Mouse (Mus musculus): Measurements from ENCODE around the gene Zmiz1. TPM values are rescaled to one million over a fixed set of nuclear protein-coding genes. Genes with fewer than 3 reads are reported as not detected.
A peak's percentile ranks its signal among the peaks of the same experiment; 100 is the strongest.

Zmiz1 gene
- polyA plus RNA-seq, 1 experiment from 2014 or later, result 22.4 TPM

DNA sequence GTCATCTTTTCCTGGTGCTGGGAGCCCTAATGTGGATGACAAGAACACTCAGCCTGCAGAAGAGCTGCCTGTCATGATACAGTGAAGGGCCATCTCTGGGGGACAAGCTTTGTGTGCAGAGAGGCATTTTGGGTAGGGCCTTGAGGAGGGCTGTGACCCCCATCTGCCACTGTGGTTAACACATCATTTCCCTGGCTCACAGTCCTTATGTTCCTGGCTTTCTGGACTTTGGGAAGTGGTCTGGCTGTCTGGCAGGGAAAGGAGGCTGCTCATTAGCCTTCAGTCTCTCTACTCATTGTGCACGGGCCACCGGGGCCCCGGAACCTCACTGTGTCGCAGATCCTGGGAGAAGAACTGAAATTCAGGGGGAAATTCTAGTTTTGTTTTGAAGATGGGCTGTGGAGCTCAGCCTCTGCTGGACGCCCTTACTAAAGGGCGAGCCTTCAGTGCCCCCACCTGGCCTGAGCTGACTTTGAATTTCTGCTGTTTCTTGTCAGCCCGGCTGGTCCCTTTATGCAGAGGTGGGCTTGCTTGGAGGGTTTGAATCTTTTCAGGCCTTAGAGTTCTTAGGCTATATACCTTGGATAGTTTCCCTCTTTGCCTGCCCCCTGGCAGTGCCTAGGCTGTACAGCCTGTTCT is 10.0 kb downstream of the Zmiz1 start:
- H3K9ac ChIP-seq (ENCODE audit: low read length), result no peak overlapping the region
- 73% methylated on average over 7 of the region's 7 CpGs for WGBS

DNA sequence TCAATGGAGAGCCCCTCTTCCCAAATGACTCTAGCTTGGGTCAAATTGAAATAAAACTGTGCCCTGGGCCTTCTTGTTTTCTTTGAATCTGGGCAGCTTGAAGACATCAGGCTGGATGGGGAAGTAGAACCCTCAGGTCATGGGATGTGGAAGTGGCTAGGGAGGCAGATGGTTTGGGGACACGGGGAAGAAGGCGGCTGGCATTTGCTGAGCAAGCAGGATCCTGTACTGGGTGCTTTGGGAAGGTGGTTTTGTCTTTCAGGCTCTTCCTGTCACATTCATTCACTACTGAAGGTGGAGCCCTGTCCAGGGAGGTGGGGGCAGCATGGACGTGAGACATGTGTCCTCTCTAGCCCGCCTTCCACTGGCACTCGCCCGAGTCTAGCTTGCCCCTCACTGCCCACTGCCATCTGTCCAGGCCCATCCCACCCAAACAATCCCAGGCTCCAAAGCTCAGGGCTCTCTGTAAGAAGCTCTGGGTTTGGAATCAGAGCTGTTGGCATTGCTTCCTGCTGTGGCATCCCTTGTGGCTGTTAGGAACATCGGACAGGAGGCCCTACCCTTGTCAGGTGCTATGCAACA is 11.3 kb downstream of the Zmiz1 start:
- H3K4me1 ChIP-seq (replicated peaks; ENCODE audit: control insufficient read depth, insufficient read depth, low read length), result peaks cover 67% of the 10 kb centered on the region
- 62% methylated on average over 7 of the region's 7 CpGs for WGBS
- no peak overlapping the region for H3K4me2 ChIP-seq (ENCODE audit: low read depth, low read length)
- no peak overlapping the region for H3K4me3 ChIP-seq (ENCODE audit: low read length)
- no peak overlapping the region for H3K27ac ChIP-seq (ENCODE audit: low read length)
- no peaks in the 10 kb centered on the region for H3K27me3 ChIP-seq (ENCODE audit: control insufficient read depth, insufficient read depth, low read depth, low read length)
- H3K36me3 ChIP-seq (ENCODE audit: control insufficient read depth, insufficient read depth, low read length), result no peaks in the 10 kb centered on the region
- no peak for ATAC-seq (ENCODE audit: low read depth)
- H3K9ac ChIP-seq (ENCODE audit: low read length), result no peak overlapping the region
- H3K9me3 ChIP-seq (ENCODE audit: control insufficient read depth, low read length), result no peaks in the 10 kb centered on the region

More for the DNA sequence above, 10.0 kb downstream of the Zmiz1 start:
- peaks cover 67% of the 10 kb centered on the region for H3K4me1 ChIP-seq (replicated peaks; ENCODE audit: control insufficient read depth, insufficient read depth, low read length)
- no peak overlapping the region for H3K4me2 ChIP-seq (ENCODE audit: low read depth, low read length)
- no peaks in the 10 kb centered on the region for H3K27me3 ChIP-seq (ENCODE audit: control insufficient read depth, insufficient read depth, low read depth, low read length)
- H3K9me3 ChIP-seq (ENCODE audit: control insufficient read depth, low read length), result no peaks in the 10 kb centered on the region
- H3K4me3 ChIP-seq (ENCODE audit: low read length), result no peak overlapping the region
- no peak overlapping the region for H3K27ac ChIP-seq (ENCODE audit: low read length)
- no peaks in the 10 kb centered on the region for H3K36me3 ChIP-seq (ENCODE audit: control insufficient read depth, insufficient read depth, low read length)
- ATAC-seq (ENCODE audit: low read depth), result no peak

DNA sequence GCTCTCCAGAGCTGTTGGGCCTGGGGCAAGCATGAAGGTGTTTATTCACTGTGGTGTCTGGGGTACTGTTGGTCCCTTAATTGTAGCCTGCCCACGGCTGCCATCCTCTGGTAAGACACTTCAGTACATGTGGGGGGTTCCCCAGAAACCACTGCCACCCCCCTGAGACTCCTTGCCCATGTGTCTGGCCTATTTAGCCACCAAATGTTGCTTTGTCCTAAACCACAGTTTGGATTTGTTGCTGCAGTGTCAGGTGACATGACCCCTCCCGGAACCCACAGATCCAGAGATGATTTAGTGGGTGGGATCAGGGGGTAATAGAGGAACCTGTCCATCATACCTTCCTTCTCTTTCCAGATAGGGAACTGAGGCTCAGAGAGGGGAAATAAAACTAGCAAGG is 12.1 kb downstream of the Zmiz1 start:
- no peaks in the 10 kb centered on the region for H3K9me3 ChIP-seq (ENCODE audit: control insufficient read depth, low read length)
- no peaks in the 10 kb centered on the region for H3K27me3 ChIP-seq (ENCODE audit: control insufficient read depth, insufficient read depth, low read depth, low read length)
- 39% methylated on average over 2 of the region's 2 CpGs for WGBS
- ATAC-seq (ENCODE audit: low read depth), result no peak
- H3K27ac ChIP-seq (ENCODE audit: low read length), result no peak overlapping the region
- H3K4me3 ChIP-seq (ENCODE audit: low read length), result no peak overlapping the region
- H3K9ac ChIP-seq (ENCODE audit: low read length), result no peak overlapping the region
- H3K4me1 ChIP-seq (replicated peaks; ENCODE audit: control insufficient read depth, insufficient read depth, low read length), result peaks cover 68% of the 10 kb centered on the region
- no peak overlapping the region for H3K4me2 ChIP-seq (ENCODE audit: low read depth, low read length)
- H3K36me3 ChIP-seq (ENCODE audit: control insufficient read depth, insufficient read depth, low read length), result no peaks in the 10 kb centered on the region

DNA sequence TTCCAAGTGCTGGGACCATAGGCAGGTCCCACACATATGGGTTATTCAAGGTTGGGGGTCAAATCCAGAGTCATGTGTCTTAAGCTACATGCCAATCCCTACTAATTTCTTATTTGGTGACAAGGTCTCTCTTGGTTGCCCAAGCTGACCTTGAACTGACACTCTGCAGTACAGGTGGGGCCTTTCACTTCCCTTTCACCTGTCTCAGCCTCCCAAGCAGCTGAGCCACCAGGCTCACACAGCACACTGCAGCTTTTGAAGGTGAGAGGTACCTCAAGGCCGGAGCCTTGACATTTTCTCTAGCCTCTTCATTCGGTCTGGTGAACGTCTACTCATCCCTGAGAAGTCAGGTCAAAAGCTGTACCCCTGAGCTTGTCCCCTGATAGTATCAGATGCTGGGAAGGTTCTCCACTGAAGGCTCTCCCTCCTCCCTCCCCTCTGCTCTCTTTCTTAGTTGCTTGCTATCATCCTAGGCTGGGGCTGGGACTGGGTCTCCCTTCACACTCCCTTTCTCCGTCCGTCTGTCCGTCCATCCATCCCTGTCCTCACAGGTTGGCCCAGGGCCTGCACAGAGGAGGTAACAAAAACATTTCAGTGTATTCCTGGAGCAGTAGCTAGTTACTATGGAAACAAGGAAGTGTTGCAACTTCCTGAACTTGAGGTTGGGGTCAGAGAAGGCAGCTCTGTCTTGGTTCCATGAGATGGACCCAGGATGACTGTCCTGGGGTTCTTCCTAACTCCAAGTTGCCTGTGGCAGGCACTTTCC is 13.3 kb downstream of the Zmiz1 start:
- Histone ChIP-seq H3K36me3 (ENCODE audit: control insufficient read depth, insufficient read depth, low read length) (no peaks in the 10 kb centered on the region), H3K9me3 (ENCODE audit: control insufficient read depth, low read length) (no peaks in the 10 kb centered on the region), H3K4me1 (replicated peaks; ENCODE audit: control insufficient read depth, insufficient read depth, low read length) (peaks cover 71% of the 10 kb centered on the region), H3K4me3 (ENCODE audit: low read length) (no peak overlapping the region), H3K9ac (ENCODE audit: low read length) (no peak overlapping the region), H3K27ac (ENCODE audit: low read length) (no peak overlapping the region), H3K4me2 (ENCODE audit: low read depth, low read length) (no peak overlapping the region), H3K27me3 (ENCODE audit: control insufficient read depth, insufficient read depth, low read depth, low read length) (no peaks in the 10 kb centered on the region)
- ATAC-seq (ENCODE audit: low read depth), result no peak
- 49% methylated on average over 6 of the region's 6 CpGs for WGBS

GRCm38 (mm10) chr14:25472981-25473649 is 14.1 kb downstream of the Zmiz1 start:
- no peak; the same call in 1 of the 2 replicates for ATAC-seq (ENCODE audit: low read depth)
- Histone ChIP-seq H3K4me1 (replicated peaks; ENCODE audit: control insufficient read depth, insufficient read depth, low read length) (peaks cover 65% of the 10 kb centered on the region), H3K4me3 (ENCODE audit: low read length) (no peak overlapping the region), H3K4me2 (ENCODE audit: low read depth, low read length) (no peak overlapping the region), H3K27me3 (ENCODE audit: control insufficient read depth, insufficient read depth, low read depth, low read length) (no peaks in the 10 kb centered on the region), H3K36me3 (ENCODE audit: control insufficient read depth, insufficient read depth, low read length) (no peaks in the 10 kb centered on the region), H3K27ac (ENCODE audit: low read length) (no peak overlapping the region), H3K9me3 (ENCODE audit: control insufficient read depth, low read length) (no peaks in the 10 kb centered on the region), H3K9ac (ENCODE audit: low read length) (no peak overlapping the region)
- 50% methylated on average over 6 of the region's 6 CpGs for WGBS

DNA sequence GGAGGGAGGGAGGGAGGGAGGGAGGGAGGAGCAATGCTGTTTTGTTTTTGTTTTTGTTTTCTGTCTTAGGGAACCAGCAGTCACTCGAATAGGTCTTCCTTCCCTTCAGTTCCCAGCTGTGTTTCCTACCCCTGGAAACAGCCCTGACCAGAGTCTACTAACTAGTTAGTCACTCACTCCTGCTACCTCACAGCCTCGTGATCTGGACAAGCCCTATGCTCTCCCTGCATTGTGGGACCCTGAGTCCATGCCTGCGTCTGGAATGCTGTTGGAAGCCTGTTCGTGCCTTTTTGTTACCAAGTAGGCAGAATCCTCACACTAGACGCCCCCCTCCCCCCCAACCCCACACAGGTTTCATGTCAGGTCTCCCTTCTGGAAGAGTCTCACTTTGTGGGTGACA is 15.0 kb downstream of the Zmiz1 start:
- WGBS, result 41% methylated on average over 5 of the region's 5 CpGs
- no peak overlapping the region for H3K27ac ChIP-seq (ENCODE audit: low read length)
- no peaks in the 10 kb centered on the region for H3K27me3 ChIP-seq (ENCODE audit: control insufficient read depth, insufficient read depth, low read depth, low read length)
- H3K9me3 ChIP-seq (ENCODE audit: control insufficient read depth, low read length), result no peaks in the 10 kb centered on the region
- H3K4me2 ChIP-seq (ENCODE audit: low read depth, low read length), result no peak overlapping the region
- no peak overlapping the region for H3K4me3 ChIP-seq (ENCODE audit: low read length)
- peaks cover 59% of the 10 kb centered on the region for H3K4me1 ChIP-seq (replicated peaks; ENCODE audit: control insufficient read depth, insufficient read depth, low read length)
- no peaks in the 10 kb centered on the region for H3K36me3 ChIP-seq (ENCODE audit: control insufficient read depth, insufficient read depth, low read length)
- ATAC-seq (ENCODE audit: low read depth), result no peak
- no peak overlapping the region for H3K9ac ChIP-seq (ENCODE audit: low read length)

DNA sequence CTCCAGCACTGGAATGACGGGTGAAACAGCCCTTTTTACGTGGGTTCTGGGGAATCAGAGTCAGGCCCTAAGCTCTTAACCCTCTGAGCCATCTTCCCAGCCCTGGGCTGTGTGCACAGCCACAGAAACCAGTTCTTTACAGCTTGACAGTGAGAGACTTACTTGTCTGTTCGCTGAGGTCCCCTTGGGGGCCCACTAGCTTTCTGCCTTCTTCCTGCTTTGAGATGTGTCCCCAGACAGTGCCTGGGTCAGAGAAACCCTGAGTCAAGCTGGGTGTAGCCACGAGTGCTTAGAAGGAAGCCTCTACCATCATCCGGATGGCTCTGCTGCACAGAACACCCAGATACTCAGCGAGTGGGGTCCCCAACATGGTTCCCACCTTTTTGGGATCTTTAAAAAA is 15.7 kb downstream of the Zmiz1 start:
- H3K4me1 ChIP-seq (replicated peaks; ENCODE audit: control insufficient read depth, insufficient read depth, low read length), result peaks cover 65% of the 10 kb centered on the region
- H3K4me2 ChIP-seq (ENCODE audit: low read depth, low read length), result no peak overlapping the region
- peak overlapping the region; percentile 15; the same call in 1 of the 2 replicates for H3K27ac ChIP-seq (ENCODE audit: low read length)
- peak overlapping the region; percentile 29; the same call in 1 of the 2 replicates for H3K9ac ChIP-seq (ENCODE audit: low read length)
- 48% methylated on average over 6 of the region's 6 CpGs for WGBS
- H3K9me3 ChIP-seq (ENCODE audit: control insufficient read depth, low read length), result no peaks in the 10 kb centered on the region
- no peaks in the 10 kb centered on the region for H3K36me3 ChIP-seq (ENCODE audit: control insufficient read depth, insufficient read depth, low read length)
- H3K4me3 ChIP-seq (ENCODE audit: low read length), result no peak overlapping the region
- no peaks in the 10 kb centered on the region for H3K27me3 ChIP-seq (ENCODE audit: control insufficient read depth, insufficient read depth, low read depth, low read length)
- no peak for ATAC-seq (ENCODE audit: low read depth)

- 38% methylated on average over 9 of the region's 9 CpGs for whole genome bisulfite sequencing
- no peak overlapping the region for H3K4me3 ChIP-seq (ENCODE audit: low read length)
- H3K27ac ChIP-seq (ENCODE audit: low read length), result peak overlapping the region; percentile 44
- H3K4me2 ChIP-seq (ENCODE audit: low read depth, low read length), result no peak overlapping the region
- no peaks in the 10 kb centered on the region for H3K36me3 ChIP-seq (ENCODE audit: control insufficient read depth, insufficient read depth, low read length)
- H3K27me3 ChIP-seq (ENCODE audit: control insufficient read depth, insufficient read depth, low read depth, low read length), result no peaks in the 10 kb centered on the region
- peak overlapping the region; percentile 39 for H3K9ac ChIP-seq (ENCODE audit: low read length)
- no peaks in the 10 kb centered on the region for H3K9me3 ChIP-seq (ENCODE audit: control insufficient read depth, low read length)
- peaks cover 78% of the 10 kb centered on the region for H3K4me1 ChIP-seq (replicated peaks; ENCODE audit: control insufficient read depth, insufficient read depth, low read length)
- ATAC-seq (ENCODE audit: low read depth), result no peak
These were observed 17.1 kb downstream of the Zmiz1 start for GRCm38 (mm10) chr14:25476048-25476447.

- Histone ChIP-seq H3K36me3 (ENCODE audit: control insufficient read depth, insufficient read depth, low read length) (no peaks in the 10 kb centered on the region), H3K4me2 (ENCODE audit: low read depth, low read length) (no peak overlapping the region), H3K27ac (ENCODE audit: low read length) (peak overlapping the region; percentile 44), H3K9ac (ENCODE audit: low read length) (no peak overlapping the region), H3K9me3 (ENCODE audit: control insufficient read depth, low read length) (no peaks in the 10 kb centered on the region), H3K27me3 (ENCODE audit: control insufficient read depth, insufficient read depth, low read depth, low read length) (no peaks in the 10 kb centered on the region), H3K4me3 (ENCODE audit: low read length) (no peak overlapping the region), H3K4me1 (replicated peaks; ENCODE audit: control insufficient read depth, insufficient read depth, low read length) (peaks cover 82% of the 10 kb centered on the region)
- 55% methylated on average over 3 of the region's 3 CpGs for WGBS
- no peak; the same call in 1 of the 2 replicates for ATAC-seq (ENCODE audit: low read depth)
These were observed 17.5 kb downstream of the Zmiz1 start for GRCm38 (mm10) chr14:25476453-25476852.

All from lung, embryonic 16.5 days (tissue).